Mouse (Mus musculus): ENCODE measurements around the gene Cnn2. TPM values are rescaled to one million over a fixed set of nuclear protein-coding genes. Genes with fewer than 3 reads are reported as not detected.

Cnn2 gene
- polyA plus RNA-seq, 1 experiment from 2014 or later, result 31.6 TPM

GRCm38 (mm10) chr10:79970415-79971182, 17.8 kb upstream of the Cnn2 start, which contains the start of gene Grin3b:
Grin3b (plus strand) TSS chr10:79970715.
- WGBS, result 9% methylated on average over 33 of the region's 47 CpGs

GRCm38 (mm10) chr10:79971183-79971497, 17.2 kb upstream of the Cnn2 start:
- peaks cover 45% of the 10 kb centered on the region for H3K27me3 ChIP-seq (replicated peaks)
- H3K4me1 ChIP-seq, result peaks cover 10% of the 10 kb centered on the region
- H3K4me3 ChIP-seq (replicated peaks), result peak overlapping the region; percentile 40
- WGBS, result 3% methylated on average over 21 of the region's 21 CpGs
- ATAC-seq (ENCODE audit: low FRiP score), result no peak; the same call in 1 of the 2 replicates
- peaks cover 35% of the 10 kb centered on the region for H3K36me3 ChIP-seq
- H3K9me3 ChIP-seq (replicated peaks), result no peaks in the 10 kb centered on the region
- H3K27ac ChIP-seq (replicated peaks), result no peak overlapping the region
- peak overlapping the region; percentile 72 for H3K4me2 ChIP-seq
- H3K9ac ChIP-seq (replicated peaks), result peak overlapping the region; percentile 38; the same call in 1 of the 2 replicates

More at GRCm38 (mm10) chr10:79970415-79971182, 17.8 kb upstream of the Cnn2 start, which contains the start of gene Grin3b:
- Histone ChIP-seq H3K4me3 (replicated peaks) (peak within 1 kb of the TSS; percentile 40), H3K36me3 (peaks cover 35% of the 10 kb centered on the region), H3K27ac (replicated peaks) (no peak within 1 kb of the TSS), H3K27me3 (replicated peaks) (peaks cover 45% of the 10 kb centered on the region), H3K9ac (replicated peaks) (peak within 1 kb of the TSS; percentile 38), H3K9me3 (replicated peaks) (no peaks in the 10 kb centered on the region), H3K4me2 (peak within 1 kb of the TSS; percentile 72), H3K4me1 (peaks cover 10% of the 10 kb centered on the region)
- no peak; the same call in 1 of the 2 replicates for ATAC-seq (ENCODE audit: low FRiP score)

- no peak overlapping the region for H3K4me2 ChIP-seq
- no peaks in the 10 kb centered on the region for H3K9me3 ChIP-seq (replicated peaks)
- peaks cover 35% of the 10 kb centered on the region for H3K36me3 ChIP-seq
- H3K4me1 ChIP-seq, result peaks cover 10% of the 10 kb centered on the region
- ATAC-seq (ENCODE audit: low FRiP score), result no peak
- no peak overlapping the region for H3K9ac ChIP-seq (replicated peaks)
- peaks cover 45% of the 10 kb centered on the region for H3K27me3 ChIP-seq (replicated peaks)
- H3K27ac ChIP-seq (replicated peaks), result no peak overlapping the region
- WGBS, result 65% methylated on average over 14 of the region's 14 CpGs
- no peak overlapping the region for H3K4me3 ChIP-seq (replicated peaks)
Observed at GRCm38 (mm10) chr10:79972831-79973230, 15.6 kb upstream of the Cnn2 start.

- Histone ChIP-seq H3K27me3 (replicated peaks) (peaks cover 37% of the 10 kb centered on the region), H3K9me3 (replicated peaks) (no peaks in the 10 kb centered on the region), H3K4me3 (replicated peaks) (no peak overlapping the region), H3K27ac (replicated peaks) (no peak overlapping the region), H3K9ac (replicated peaks) (no peak overlapping the region), H3K4me2 (no peak overlapping the region), H3K4me1 (peaks cover 10% of the 10 kb centered on the region), H3K36me3 (peaks cover 41% of the 10 kb centered on the region)
- WGBS, result 93% methylated on average over 21 of the region's 21 CpGs
- ATAC-seq (ENCODE audit: low FRiP score), result no peak
Observed at GRCm38 (mm10) chr10:79974087-79974486, 14.3 kb upstream of the Cnn2 start.

GRCm38 (mm10) chr10:79974668-79975067, 13.7 kb upstream of the Cnn2 start:
- no peak overlapping the region for H3K27ac ChIP-seq (replicated peaks)
- H3K4me2 ChIP-seq, result no peak overlapping the region
- peaks cover 10% of the 10 kb centered on the region for H3K4me1 ChIP-seq
- peaks cover 45% of the 10 kb centered on the region for H3K36me3 ChIP-seq
- 86% methylated on average over 8 of the region's 8 CpGs for WGBS
- H3K9me3 ChIP-seq (replicated peaks), result no peaks in the 10 kb centered on the region
- ATAC-seq (ENCODE audit: low FRiP score), result no peak
- H3K4me3 ChIP-seq (replicated peaks), result no peak overlapping the region
- H3K27me3 ChIP-seq (replicated peaks), result peaks cover 31% of the 10 kb centered on the region
- no peak overlapping the region for H3K9ac ChIP-seq (replicated peaks)

GRCm38 (mm10) chr10:79976071-79976721, 12.2 kb upstream of the Cnn2 start:
- peaks cover 14% of the 10 kb centered on the region for H3K4me1 ChIP-seq
- H3K9ac ChIP-seq (replicated peaks), result no peak overlapping the region
- H3K27me3 ChIP-seq (replicated peaks), result peaks cover 16% of the 10 kb centered on the region
- no peak overlapping the region for H3K4me2 ChIP-seq
- no peaks in the 10 kb centered on the region for H3K9me3 ChIP-seq (replicated peaks)
- no peak overlapping the region for H3K27ac ChIP-seq (replicated peaks)
- no peak for ATAC-seq (ENCODE audit: low FRiP score)
- WGBS, result 87% methylated on average over 28 of the region's 28 CpGs
- H3K4me3 ChIP-seq (replicated peaks), result no peak overlapping the region
- H3K36me3 ChIP-seq, result peaks cover 45% of the 10 kb centered on the region

GRCm38 (mm10) chr10:79976722-79977107, 11.7 kb upstream of the Cnn2 start:
- no peaks in the 10 kb centered on the region for H3K9me3 ChIP-seq (replicated peaks)
- H3K4me2 ChIP-seq, result no peak overlapping the region
- no peak overlapping the region for H3K4me3 ChIP-seq (replicated peaks)
- H3K9ac ChIP-seq (replicated peaks), result no peak overlapping the region
- no peak for ATAC-seq (ENCODE audit: low FRiP score)
- peaks cover 18% of the 10 kb centered on the region for H3K4me1 ChIP-seq
- peaks cover 45% of the 10 kb centered on the region for H3K36me3 ChIP-seq
- H3K27ac ChIP-seq (replicated peaks), result no peak overlapping the region
- peaks cover 11% of the 10 kb centered on the region for H3K27me3 ChIP-seq (replicated peaks)
- 69% methylated on average over 36 of the region's 36 CpGs for WGBS

GRCm38 (mm10) chr10:79977324-79977723, 11.1 kb upstream of the Cnn2 start:
- 80% methylated on average over 28 of the region's 28 CpGs for WGBS
- Histone ChIP-seq H3K4me2 (no peak overlapping the region), H3K36me3 (peaks cover 45% of the 10 kb centered on the region), H3K9ac (replicated peaks) (no peak overlapping the region), H3K4me1 (peaks cover 22% of the 10 kb centered on the region), H3K9me3 (replicated peaks) (no peaks in the 10 kb centered on the region), H3K27ac (replicated peaks) (no peak overlapping the region), H3K4me3 (replicated peaks) (no peak overlapping the region), H3K27me3 (replicated peaks) (peaks cover 5% of the 10 kb centered on the region)
- ATAC-seq (ENCODE audit: low FRiP score), result no peak

- no peak overlapping the region for H3K4me3 ChIP-seq (replicated peaks)
- no peak for ATAC-seq (ENCODE audit: low FRiP score)
- peaks cover 29% of the 10 kb centered on the region for H3K4me1 ChIP-seq
- H3K27me3 ChIP-seq (replicated peaks), result no peaks in the 10 kb centered on the region; the same call in 1 of the 2 replicates
- no peak overlapping the region for H3K9ac ChIP-seq (replicated peaks)
- no peak overlapping the region for H3K4me2 ChIP-seq
- WGBS, result 96% methylated on average over 21 of the region's 21 CpGs
- H3K27ac ChIP-seq (replicated peaks), result no peak overlapping the region
- peaks cover 45% of the 10 kb centered on the region for H3K36me3 ChIP-seq
- no peaks in the 10 kb centered on the region for H3K9me3 ChIP-seq (replicated peaks)
Observed at GRCm38 (mm10) chr10:79978061-79978460, 10.3 kb upstream of the Cnn2 start.

- H3K4me3 ChIP-seq (replicated peaks), result no peak overlapping the region
- H3K4me2 ChIP-seq, result no peak overlapping the region
- no peak overlapping the region for H3K27ac ChIP-seq (replicated peaks)
- H3K27me3 ChIP-seq (replicated peaks), result no peaks in the 10 kb centered on the region
- 95% methylated on average over 22 of the region's 22 CpGs for WGBS
- H3K4me1 ChIP-seq, result peaks cover 35% of the 10 kb centered on the region
- peaks cover 45% of the 10 kb centered on the region for H3K36me3 ChIP-seq
- H3K9me3 ChIP-seq (replicated peaks), result no peaks in the 10 kb centered on the region
- ATAC-seq (ENCODE audit: low FRiP score), result no peak
- H3K9ac ChIP-seq (replicated peaks), result no peak overlapping the region
Observed at GRCm38 (mm10) chr10:79979401-79980155, 8.8 kb upstream of the Cnn2 start.

GRCm38 (mm10) chr10:79983205-79983604, 5.2 kb upstream of the Cnn2 start:
- Histone ChIP-seq H3K4me2 (peak overlapping the region; percentile 96), H3K4me1 (peaks cover 58% of the 10 kb centered on the region), H3K36me3 (peaks cover 12% of the 10 kb centered on the region), H3K27me3 (replicated peaks) (peaks cover 12% of the 10 kb centered on the region), H3K9ac (replicated peaks) (peak overlapping the region; percentile 79), H3K4me3 (replicated peaks) (peak overlapping the region; percentile 61), H3K9me3 (replicated peaks) (no peaks in the 10 kb centered on the region), H3K27ac (replicated peaks) (peak overlapping the region; percentile 98)
- WGBS, result 77% methylated on average over 5 of the region's 5 CpGs
- no peak for ATAC-seq (ENCODE audit: low FRiP score)

Data from neural tube, embryonic 15.5 days (tissue).